Mouse (Mus musculus) stomach, postnatal 0 days (tissue): ENCODE results near the gene Nipa2. TPM values are rescaled to one million over a fixed set of nuclear protein-coding genes. Genes with fewer than 3 reads are reported as not detected.

Source experiments
- ATAC-seq: fragments of 200-750 bp; cut with Nextera tagmentation; 2 replicates; pipeline ENCODE4 v1.8.0; 2017; ENCODE audit not compliant: low FRiP score, low TSS enrichment
- DNase-seq: peaks from one replicate; pipeline ENCODE4 v3.0.0-alpha.2; 2016; ENCODE audit warnings: low spot score
- H3K27ac ChIP-seq: fragments of 300-500 bp; sonication (generic); replicated peaks from 2 replicates; pipeline ENCODE4 v1.5.1; 2014; ENCODE audit warnings: mild to moderate bottlenecking, control low read depth
- H3K27me3 ChIP-seq: fragments of 300-500 bp; sonication (generic); 2 replicates; pipeline ENCODE4 v1.6.1; 2014; ENCODE audit warnings: low read length; ENCODE audit not compliant: control insufficient read depth, insufficient read depth
- H3K36me3 ChIP-seq: fragments of 300-500 bp; sonication (generic); 2 replicates; pipeline ENCODE4 v1.6.1; 2014; ENCODE audit warnings: low read length, mixed read lengths; ENCODE audit not compliant: control insufficient read depth, insufficient read depth
- H3K4me1 ChIP-seq: fragments of 300-500 bp; sonication (generic); replicated peaks from 2 replicates; pipeline ENCODE4 v1.6.1; 2014; ENCODE audit warnings: antibody characterized with exemption; ENCODE audit not compliant: control insufficient read depth, insufficient read depth
- H3K4me2 ChIP-seq: fragments of 300-500 bp; sonication (generic); replicated peaks from 2 replicates; pipeline ENCODE4 v1.6.1; 2014; ENCODE audit warnings: low read depth, mild to moderate bottlenecking, control low read depth, moderate library complexity
- H3K4me3 ChIP-seq: fragments of 300-500 bp; sonication (generic); 2 replicates; pipeline ENCODE4 v1.5.1; 2014; ENCODE audit warnings: low read depth, low read length, control low read depth
- H3K9ac ChIP-seq: fragments of 300-500 bp; sonication (generic); 2 replicates; pipeline ENCODE4 v1.6.1; 2014; ENCODE audit warnings: mild to moderate bottlenecking, low read length, control low read depth, mixed read lengths
- H3K9me3 ChIP-seq: fragments of 300-500 bp; sonication (generic); 2 replicates; pipeline ENCODE4 v1.6.1; 2016; ENCODE audit warnings: low read length; ENCODE audit not compliant: control insufficient read depth
- CTCF ChIP-seq: IDR thresholded peaks from 2 replicates; pipeline ENCODE4 v1.5.1; 2016; ENCODE audit warnings: antibody characterized with exemption, low read depth, mild to moderate bottlenecking, moderate library complexity
- EP300 ChIP-seq: optimal IDR thresholded peaks from 2 replicates; pipeline ENCODE3; 2016; ENCODE audit warnings: antibody characterized with exemption
- WGBS: fragments of 180-500 bp; shearing (Covaris S2); extraction: QIAGEN DNeasy Blood & Tissue Kit; methylation state at CpG from one replicate; pipeline ENCODE4 v1.1.7; 2014; 5-methylcytosine and 5-hydroxymethylcytosine counted together
- polyA plus RNA-seq: library from polyadenylated mRNA; unstranded; fragments of >200 nt; fragmentation: Nextera tagmentation; extraction: Ambion mirVana; gene quantifications from 2 replicates; pipeline ENCODE4 v1.2.1, GENCODE M21; 2015

The Nipa2 gene
- polyA plus RNA-seq, 1 experiment from 2014 or later: 38.0 TPM

- Histone ChIP-seq H3K36me3 (no peaks in the 10 kb centered on the region), H3K4me2 (no peak overlapping the region), H3K4me1 (no peaks in the 10 kb centered on the region), H3K27ac (no peak overlapping the region), H3K9me3 (no peaks in the 10 kb centered on the region), H3K4me3 (no peak overlapping the region), H3K27me3 (no peaks in the 10 kb centered on the region), H3K9ac (no peak overlapping the region)
- TF ChIP-seq EP300 (no peak), CTCF (no peak)
- 87% methylated on average over 7 of the region's 7 CpGs for WGBS
- DNase-seq (no peak), ATAC-seq (no peak)
These were observed 29.6 kb upstream of the Nipa2 start for GRCm38 (mm10) chr7:55991858-55992257.

- H3K4me1 ChIP-seq: no peaks in the 10 kb centered on the region
- no peaks in the 10 kb centered on the region for H3K36me3 ChIP-seq
- H3K9ac ChIP-seq: no peak overlapping the region
- H3K27me3 ChIP-seq: no peaks in the 10 kb centered on the region
- H3K4me3 ChIP-seq: no peak overlapping the region
- no peak overlapping the region for H3K4me2 ChIP-seq
- H3K27ac ChIP-seq: no peak overlapping the region
- 89% methylated on average over 3 of the region's 3 CpGs for WGBS
- DNase-seq: no peak
- ATAC-seq: no peak
- TF ChIP-seq CTCF: no peak
- no peak for TF ChIP-seq EP300
- H3K9me3 ChIP-seq: no peaks in the 10 kb centered on the region
These were observed 28.9 kb upstream of the Nipa2 start for GRCm38 (mm10) chr7:55991129-55991528.

- ATAC-seq: peak; percentile 51; the same call in 1 of the 2 replicates
- no peaks in the 10 kb centered on the region for H3K4me1 ChIP-seq
- no peaks in the 10 kb centered on the region for H3K9me3 ChIP-seq
- H3K27ac ChIP-seq: no peak overlapping the region
- 34% methylated on average over 13 of the region's 13 CpGs for WGBS
- peak; percentile 75 for DNase-seq
- no peaks in the 10 kb centered on the region for H3K36me3 ChIP-seq
- H3K4me2 ChIP-seq: peak overlapping the region; percentile 36
- no peaks in the 10 kb centered on the region for H3K27me3 ChIP-seq
- H3K9ac ChIP-seq: no peak overlapping the region
- TF ChIP-seq CTCF (peak; percentile 82), EP300 (no peak)
- H3K4me3 ChIP-seq: no peak overlapping the region
These were observed 24.4 kb upstream of the Nipa2 start for GRCm38 (mm10) chr7:55986526-55987214.

- 77% methylated on average over 4 of the region's 4 CpGs for WGBS
These were observed 22.5 kb upstream of the Nipa2 start for GRCm38 (mm10) chr7:55984754-55985153.

GRCm38 (mm10) chr7:55983107-55983506 is 20.8 kb upstream of the Nipa2 start:
- 82% methylated on average over 5 of the region's 5 CpGs for WGBS
- no peak for TF ChIP-seq CTCF
- TF ChIP-seq EP300: no peak

More at GRCm38 (mm10) chr7:55984754-55985153, 22.5 kb upstream of the Nipa2 start:
- ATAC-seq: no peak
- TF ChIP-seq CTCF (no peak), EP300 (no peak)
- no peak for DNase-seq
- Histone ChIP-seq H3K36me3 (no peaks in the 10 kb centered on the region; the same call in 1 of the 2 replicates), H3K9ac (no peak overlapping the region), H3K9me3 (no peaks in the 10 kb centered on the region), H3K27me3 (no peaks in the 10 kb centered on the region), H3K27ac (no peak overlapping the region), H3K4me3 (no peak overlapping the region), H3K4me2 (no peak overlapping the region), H3K4me1 (no peaks in the 10 kb centered on the region)

GRCm38 (mm10) chr7:55982010-55982700 is 19.9 kb upstream of the Nipa2 start:
- no peak for DNase-seq
- Histone ChIP-seq H3K9me3 (no peaks in the 10 kb centered on the region), H3K9ac (no peak overlapping the region), H3K4me3 (no peak overlapping the region), H3K27me3 (no peaks in the 10 kb centered on the region), H3K27ac (no peak overlapping the region), H3K36me3 (no peaks in the 10 kb centered on the region; the same call in 1 of the 2 replicates), H3K4me1 (no peaks in the 10 kb centered on the region), H3K4me2 (no peak overlapping the region)
- no peak for ATAC-seq
- TF ChIP-seq EP300 (no peak), CTCF (no peak)
- WGBS: 85% methylated on average over 10 of the region's 10 CpGs

More at GRCm38 (mm10) chr7:55983107-55983506, 20.8 kb upstream of the Nipa2 start:
- H3K4me2 ChIP-seq: no peak overlapping the region
- no peaks in the 10 kb centered on the region for H3K9me3 ChIP-seq
- H3K9ac ChIP-seq: no peak overlapping the region
- no peak overlapping the region for H3K4me3 ChIP-seq
- no peak overlapping the region for H3K27ac ChIP-seq
- no peaks in the 10 kb centered on the region for H3K4me1 ChIP-seq
- DNase-seq: no peak
- ATAC-seq: no peak
- no peaks in the 10 kb centered on the region; the same call in 1 of the 2 replicates for H3K36me3 ChIP-seq
- no peaks in the 10 kb centered on the region for H3K27me3 ChIP-seq
